Mouse (Mus musculus) kidney, adult 11 months (tissue): ENCODE measurements around the gene Smim14.

Experiments
- DNase-seq: peaks from one replicate; pipeline ENCODE4 v3.0.0; 2022

Smim14 gene

DNA sequence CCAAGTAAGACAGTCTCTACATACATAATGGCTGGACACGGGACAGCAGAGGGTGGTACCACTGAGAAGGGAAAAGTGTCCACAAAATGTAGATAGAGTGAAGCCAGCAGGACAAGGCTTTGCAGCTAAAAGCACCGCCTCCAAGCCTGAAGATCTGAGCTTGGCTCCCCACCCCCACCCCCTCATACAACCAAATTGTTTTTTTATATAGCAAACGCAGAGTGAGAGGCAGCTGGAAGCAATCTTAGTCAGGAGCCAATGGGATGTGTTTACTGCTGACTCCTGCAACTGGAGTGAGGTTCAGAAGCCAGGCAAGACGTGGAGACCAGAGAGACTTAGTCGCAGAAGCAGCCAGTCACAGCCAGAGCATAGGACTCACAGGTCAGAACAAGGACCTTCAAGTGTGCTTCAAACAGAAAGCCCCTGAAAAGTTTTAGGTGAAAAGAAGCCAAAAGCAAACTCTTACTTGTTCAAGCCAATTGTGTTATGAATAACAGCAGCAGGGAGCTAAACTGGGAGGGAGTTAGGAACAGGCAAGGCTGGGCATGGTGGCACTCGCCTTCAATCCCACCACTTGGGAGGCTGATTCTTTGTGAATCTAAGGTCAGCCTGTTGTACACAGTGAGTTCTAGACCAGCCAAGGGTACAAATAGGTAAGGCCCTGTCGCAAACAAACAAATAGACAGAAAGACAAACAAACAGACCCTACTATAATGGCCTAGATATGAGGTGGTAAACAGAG is 79.7 kb downstream of the Smim14 start:
- no peak for DNase-seq

DNA sequence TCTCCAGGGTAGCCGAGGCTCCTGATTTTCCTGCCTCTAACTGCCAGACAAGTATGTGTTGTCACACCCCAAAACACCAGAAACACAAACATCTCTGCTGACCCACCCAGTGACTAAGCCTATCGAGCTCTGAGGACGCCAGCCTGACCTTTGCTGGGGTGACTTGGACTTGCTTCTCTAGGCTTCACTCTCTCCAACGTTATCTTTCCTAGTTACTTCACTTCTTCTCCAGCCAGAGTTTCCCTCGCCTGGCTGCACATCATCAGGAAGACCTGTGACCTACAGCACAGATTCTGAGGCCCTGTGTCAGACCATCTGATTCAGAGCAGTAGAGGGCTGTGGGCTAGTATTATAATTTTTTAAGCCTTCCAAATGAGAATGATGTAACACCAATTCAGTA is 82.2 kb downstream of the Smim14 start:
- no peak for DNase-seq

GRCm38 (mm10) chr5:65448941-65449340 is 88.0 kb downstream of the Smim14 start:
- no peak for DNase-seq

- no peak for DNase-seq
These were observed 89.2 kb downstream of the Smim14 start for GRCm38 (mm10) chr5:65447826-65448225.

DNA sequence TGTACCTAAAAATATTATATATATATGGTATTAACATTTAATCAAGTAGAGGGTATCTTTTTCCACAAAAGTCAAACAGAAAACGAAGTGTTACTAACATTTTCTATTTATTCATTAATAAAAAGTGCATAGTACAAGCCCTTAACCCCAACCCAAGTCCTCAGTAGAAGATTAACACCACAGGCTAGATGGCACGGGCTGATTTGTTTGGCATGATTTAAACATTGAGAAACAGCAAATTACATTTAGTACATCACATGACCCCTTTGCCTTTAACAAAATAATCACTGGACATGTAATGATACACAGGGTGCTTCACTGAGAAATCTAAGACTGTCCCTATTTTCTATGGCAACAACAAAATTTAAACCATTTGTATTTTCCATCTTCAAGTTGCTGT is 90.2 kb downstream of the Smim14 start:
- no peak for DNase-seq

DNA sequence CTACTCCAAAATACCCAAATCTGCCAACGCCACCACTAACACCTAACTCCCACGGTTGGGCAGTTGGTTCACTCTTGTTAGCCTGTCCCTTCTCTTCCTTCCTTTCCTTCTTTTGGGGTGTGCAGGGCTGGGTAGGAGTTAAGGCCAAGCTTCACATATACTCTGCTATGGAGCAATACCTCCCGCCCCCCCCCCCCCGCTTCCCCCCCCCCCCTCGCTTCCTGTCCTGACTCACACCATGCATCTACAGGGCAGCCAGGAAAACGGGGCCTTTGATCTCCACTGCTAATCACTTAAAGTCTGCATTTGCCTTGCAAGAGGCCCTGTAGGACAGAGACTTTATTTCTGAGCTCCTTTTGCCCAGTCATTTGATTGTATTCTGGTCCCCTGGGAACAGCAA is 92.0 kb downstream of the Smim14 start:
- DNase-seq, result no peak

GRCm38 (mm10) chr5:65438041-65438440 is 98.9 kb downstream of the Smim14 start:
- DNase-seq, result no peak

DNA sequence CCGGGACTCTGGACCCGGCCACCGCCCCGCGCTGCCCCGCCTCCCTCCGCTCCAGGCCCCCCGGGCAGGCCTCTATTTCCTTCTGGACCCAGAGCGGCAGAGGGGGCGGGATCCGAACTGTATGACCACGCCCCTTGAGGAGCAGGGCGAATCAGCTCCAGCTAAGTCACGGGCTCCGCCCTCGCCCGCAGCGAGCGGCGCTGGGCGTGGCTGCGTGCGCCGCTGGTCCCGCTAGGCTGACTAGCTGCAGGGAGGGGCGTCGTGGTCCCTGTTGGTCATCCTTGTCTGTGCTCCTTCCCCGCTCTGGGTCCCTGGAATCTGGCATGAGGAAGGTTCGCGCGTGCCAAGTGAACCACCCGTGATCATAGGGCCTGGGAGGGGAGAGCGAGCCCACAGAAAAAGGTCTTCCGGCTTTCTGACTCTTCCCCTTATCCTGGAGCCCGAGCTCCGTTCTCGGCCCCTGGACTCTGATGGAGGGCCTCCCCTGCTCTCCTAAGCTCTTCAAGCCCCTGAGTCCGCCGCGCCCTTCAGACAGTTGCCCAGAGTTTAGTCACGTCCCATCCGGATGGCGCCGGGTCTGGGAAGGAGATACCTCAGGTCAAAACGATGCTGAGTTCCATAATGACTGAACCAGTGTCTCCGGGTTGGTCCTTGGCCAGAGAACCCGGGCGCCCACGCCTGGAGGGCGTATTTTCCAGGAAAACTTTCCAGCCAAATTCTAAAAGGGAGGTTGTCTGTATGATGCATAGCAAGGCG is 101.0 kb downstream of the Smim14 start, which contains the start of gene Ugdh:
Gene Ugdh (minus strand): TSS at position 144 of the 756 bp plus-strand sequence.
- DNase-seq, result peak; percentile 98

DNA sequence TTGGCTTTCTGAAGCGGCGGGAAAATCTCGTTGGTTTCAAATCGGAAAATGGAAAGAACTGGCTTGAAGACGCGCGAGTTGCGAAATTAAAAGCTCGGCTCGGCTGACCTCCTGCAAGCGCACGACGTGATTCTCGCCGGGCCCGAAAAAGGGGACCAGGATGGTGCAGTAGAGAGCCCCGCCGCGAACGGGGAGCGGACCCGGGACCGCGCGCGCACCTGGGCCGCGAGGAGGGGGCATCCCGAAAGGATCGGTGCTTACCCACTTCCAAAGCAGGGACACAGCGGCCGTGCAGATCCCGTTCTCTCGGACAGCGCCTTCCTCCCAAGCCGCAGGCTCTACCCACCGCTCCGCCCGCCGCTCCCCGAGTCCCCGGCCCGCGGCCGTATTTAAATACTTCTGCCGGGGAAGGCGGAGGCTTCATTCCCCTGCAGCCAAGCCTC is 101.6 kb downstream of the Smim14 start:
- DNase-seq, result no peak

- no peak for DNase-seq
These were observed 102.3 kb downstream of the Smim14 start for GRCm38 (mm10) chr5:65434471-65435362.

GRCm38 (mm10) chr5:65429441-65429840 is 107.5 kb downstream of the Smim14 start:
- DNase-seq, result no peak

DNA sequence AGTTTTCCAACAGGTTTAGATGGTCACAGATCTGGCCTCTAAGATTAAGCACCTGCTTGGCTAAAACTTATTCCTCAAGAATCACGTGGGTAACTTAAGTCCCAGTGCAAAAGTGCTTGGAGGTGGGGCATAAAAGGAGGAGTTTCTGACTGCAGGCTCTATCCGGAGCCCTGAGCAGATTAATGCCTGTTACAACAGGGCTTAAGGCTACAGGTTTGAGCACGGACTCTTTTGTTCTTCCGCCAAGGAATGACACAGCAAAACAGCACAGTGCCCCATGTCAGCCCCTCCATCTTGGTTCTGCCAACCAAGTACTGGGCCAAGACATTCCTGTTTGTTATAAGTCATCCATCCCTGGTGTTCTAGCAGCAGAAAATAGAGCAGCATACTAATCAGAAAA is 108.7 kb downstream of the Smim14 start:
- DNase-seq, result peak; percentile 59

- DNase-seq, result no peak
These were observed 111.7 kb downstream of the Smim14 start for GRCm38 (mm10) chr5:65425251-65425650.

- DNase-seq, result peak; percentile 49
These were observed 112.8 kb downstream of the Smim14 start for GRCm38 (mm10) chr5:65424215-65424614.

DNA sequence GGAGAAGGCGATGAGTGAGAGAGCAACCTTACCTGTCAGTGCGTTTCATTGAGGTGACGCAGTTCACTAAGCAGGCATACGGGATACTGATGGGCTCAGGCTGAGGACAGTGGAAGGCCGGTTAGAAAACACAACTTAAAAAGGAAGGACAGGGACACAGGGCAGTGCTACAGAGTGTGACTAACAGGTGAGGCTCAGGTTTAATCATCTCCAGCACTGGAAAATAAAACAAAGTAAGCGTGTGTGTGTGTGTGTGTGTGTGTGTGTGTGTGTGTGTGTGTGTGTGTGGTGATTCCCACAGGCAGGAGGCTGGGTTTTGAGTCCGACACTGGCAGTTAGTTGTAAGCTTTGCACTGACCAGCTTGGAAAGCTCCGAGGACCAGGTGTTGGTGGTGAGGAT is 114.2 kb downstream of the Smim14 start:
- DNase-seq, result peak; percentile 29

GRCm38 (mm10) chr5:65420822-65421221 is 116.2 kb downstream of the Smim14 start:
- DNase-seq, result no peak

DNA sequence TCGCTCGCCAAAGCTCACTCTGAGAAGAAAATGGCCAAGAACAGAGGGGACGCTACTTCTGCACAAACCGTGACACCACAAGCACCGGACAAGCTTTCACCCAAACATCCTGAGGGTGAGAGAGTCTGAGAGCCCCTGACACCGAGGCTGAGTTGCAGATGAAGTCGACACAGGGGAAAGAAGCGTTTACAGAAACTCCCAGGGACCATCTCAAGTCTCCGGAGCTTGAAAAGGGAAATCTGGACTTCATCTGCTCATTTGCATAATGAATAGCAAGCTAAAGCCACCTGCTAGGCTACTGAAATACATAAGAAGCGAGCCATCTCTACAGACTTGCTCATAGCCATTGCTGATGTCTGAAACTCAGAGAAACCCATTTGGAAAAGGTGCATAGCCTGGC is 117.8 kb downstream of the Smim14 start:
- DNase-seq, result no peak

- DNase-seq, result no peak
These were observed 121.1 kb downstream of the Smim14 start for GRCm38 (mm10) chr5:65415653-65416458.

DNA sequence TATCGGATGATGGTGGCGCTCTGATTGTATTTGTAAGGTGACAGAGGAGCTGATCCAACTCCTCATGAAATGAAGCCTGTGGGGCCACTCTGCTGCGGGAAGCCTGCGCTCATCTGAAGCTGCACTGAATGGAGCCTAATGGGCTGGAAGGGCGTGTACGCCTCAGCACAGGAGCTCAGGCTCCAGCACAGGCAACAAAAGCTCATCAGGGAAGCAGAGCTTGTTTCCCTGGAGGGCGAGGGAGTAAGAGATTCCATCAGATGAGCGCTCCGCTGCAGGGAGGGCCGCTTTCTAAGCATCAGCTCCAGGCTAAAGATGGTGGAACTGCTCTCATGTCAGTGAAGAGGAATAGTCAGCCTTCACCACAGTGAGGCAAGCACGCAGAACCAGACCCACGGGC is 129.0 kb downstream of the Smim14 start:
- no peak for DNase-seq

DNA sequence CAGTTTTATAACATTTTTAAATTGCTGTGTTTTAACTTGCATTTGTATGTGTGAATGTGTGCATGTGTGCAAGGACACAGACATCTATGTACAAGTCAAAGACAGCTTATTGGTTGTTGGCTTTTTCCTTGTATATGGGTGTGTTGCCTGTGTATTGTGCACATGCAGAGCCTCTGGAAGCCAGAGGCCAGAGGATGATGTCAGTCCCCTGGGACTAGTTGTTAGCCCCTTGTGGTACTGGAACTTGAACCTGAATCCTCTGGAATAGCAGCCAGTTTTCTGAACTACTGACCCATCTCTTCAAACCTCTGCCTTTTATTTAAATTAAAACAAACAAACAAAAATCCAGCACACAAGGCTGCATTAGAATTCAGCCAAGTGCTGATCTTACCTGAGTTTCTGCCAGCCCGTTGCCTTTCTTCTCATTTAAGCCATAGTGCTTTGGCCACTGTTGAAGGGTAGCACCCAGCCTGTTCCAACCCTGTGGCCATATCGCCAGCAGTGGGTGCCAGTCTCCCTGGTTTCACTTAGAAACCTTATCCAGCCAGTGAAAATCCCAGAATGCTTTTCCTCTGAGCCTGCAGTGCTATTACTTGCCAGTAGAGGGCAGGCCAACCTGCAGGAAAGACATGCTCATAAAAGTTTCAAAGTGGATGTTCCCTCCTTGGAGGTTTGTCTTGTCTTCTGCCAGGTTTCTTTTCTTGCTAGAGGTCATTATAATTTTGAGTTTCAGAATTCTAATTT is 135.6 kb downstream of the Smim14 start:
- peak; percentile 83 for DNase-seq
